Mouse (Mus musculus) B cell, adult 62 days (primary cell): ENCODE data around the gene Camk2d. TPM values are rescaled to one million over a fixed set of nuclear protein-coding genes. Genes with fewer than 3 reads are reported as not detected.

Experiments used
- total RNA-seq: library from RNA; stranded (reverse); gene quantifications from 4 replicates; pipeline ENCODE4 v1.2.4, GENCODE M21; 2023

Camk2d gene
- 187 to 197 TPM (median 192 TPM) in 4 replicates for total RNA-seq

GRCm38 (mm10) chr3:126596086-126596485 is at the start of gene Camk2d:
Camk2d (plus strand) TSS chr3:126596302.

Other genes with a start within 250 kb of the Camk2d start
- gene Arsj, start 232.6 kb upstream of the Camk2d start, total RNA-seq: not detected in 4 replicates